In genomic region chr16:42676406-42677075, GRCm38 (mm10) we compare ENCODE assay signal across 12 mouse cellular contexts.
DNase-seq lines count a peak whose midpoint lies in the region; ATAC-seq and TF ChIP-seq lines count a peak whose summit lies in the region.
"Had no signal": no experiment of that assay in that cellular context is flagged by ENCODE, and none has a peak within 500 bp of the region (broad histone marks: within the 10 kb centered on the region; RNA-seq: fewer than 3 reads in every experiment).

No protein-coding gene starts in this region.

- no peaks in the 10 kb centered on the region for H3K9me3 ChIP-seq in lung, embryonic 15.5 days
- H3K9me3 ChIP-seq: forebrain, embryonic 13.5 days; limb, embryonic 13.5 days had no signal

- no peaks in the 10 kb centered on the region for H3K36me3 ChIP-seq in lung, embryonic 15.5 days
- no peaks in the 10 kb centered on the region; the same call in none of the 2 replicates for H3K36me3 ChIP-seq in heart, adult 2 months (ENCODE audit: control insufficient read depth, insufficient read depth, low read length)
- H3K36me3 ChIP-seq: limb, embryonic 13.5 days had no signal

- peak; percentile 39 for ATAC-seq in lung, embryonic 15.5 days (ENCODE audit: borderline replicate concordance, extremely low read depth, low FRiP score, low TSS enrichment)
- ATAC-seq in megakaryocyte-erythroid progenitor cell, adult 5-6 weeks (replicated peaks; ENCODE audit: low FRiP score, low TSS enrichment, poor library complexity, severe bottlenecking), result no peak
- ATAC-seq: forebrain, embryonic 13.5 days had no signal

- H3K79me2 ChIP-seq in heart, adult 2 months (replicated peaks; ENCODE audit: control insufficient read depth, insufficient read depth, low read length), result no peaks in the 10 kb centered on the region

- TF ChIP-seq EP300 in heart, adult 2 months (IDR thresholded peaks at IDR 0.05; ENCODE audit: insufficient read depth, low read depth, low read length), result no peak

- no peaks in the 10 kb centered on the region for H3K4me1 ChIP-seq in lung, embryonic 15.5 days
- H3K4me1 ChIP-seq in lung, adult 2 months (ENCODE audit: control insufficient read depth, insufficient read depth, low read length), result no peaks in the 10 kb centered on the region
- H3K4me1 ChIP-seq in heart, adult 2 months (ENCODE audit: control insufficient read depth, insufficient read depth, low read length), result peaks cover 5% of the 10 kb centered on the region
- H3K4me1 ChIP-seq: forebrain, embryonic 13.5 days; limb, embryonic 13.5 days had no signal

- H3K27ac ChIP-seq in lung, embryonic 15.5 days, result peak overlapping the region; percentile 60
- peak overlapping the region; percentile 40 for H3K27ac ChIP-seq in heart, adult 2 months
- H3K27ac ChIP-seq: forebrain, embryonic 13.5 days; limb, embryonic 13.5 days had no signal

- 54% methylated on average over 5 of the region's 5 CpGs for WGBS in lung, embryonic 15.5 days
- 42% methylated on average over 5 of the region's 5 CpGs for WGBS in lung, adult 2 months
- whole genome bisulfite sequencing in heart, adult 2 months, result 27% methylated on average over 5 of the region's 5 CpGs

- DNase-seq in lung, adult 2 months, result no peak
- no peak for DNase-seq in heart, adult 2 months
- peak; percentile 24 for DNase-seq in heart, postnatal 4 days
- DNase-seq in urinary bladder, postnatal 10 days (ENCODE audit: low spot score), result no peak
- no peak for DNase-seq in frontal cortex, postnatal 10 days (ENCODE audit: low spot score in 2 of 2)
- DNase-seq: cerebellum, adult 11 months; gastrocnemius, postnatal 25 days; thymus, postnatal 4 days had no signal

- no peak for TF ChIP-seq POLR2A in lung, adult 2 months (IDR thresholded peaks at IDR 0.05; ENCODE audit: borderline replicate concordance, extremely low read depth, low read depth, low read length)
- TF ChIP-seq POLR2A in heart, adult 2 months (IDR thresholded peaks at IDR 0.05; ENCODE audit: insufficient read depth, low read depth, low read length), result no peak

- no peak overlapping the region for H3K9ac ChIP-seq in lung, embryonic 15.5 days
- H3K9ac ChIP-seq in heart, adult 2 months (ENCODE audit: low read depth, low read length), result no peak overlapping the region
- H3K9ac ChIP-seq: forebrain, embryonic 13.5 days; limb, embryonic 13.5 days had no signal

- no peak overlapping the region for H3K4me3 ChIP-seq in lung, embryonic 15.5 days
- H3K4me3 ChIP-seq in lung, adult 2 months (replicated peaks; ENCODE audit: extremely low read depth, low read depth, low read length), result no peak overlapping the region
- no peak overlapping the region for H3K4me3 ChIP-seq in heart, adult 2 months
- H3K4me3 ChIP-seq: forebrain, embryonic 13.5 days; limb, embryonic 13.5 days had no signal

- no peaks in the 10 kb centered on the region for H3K27me3 ChIP-seq in lung, embryonic 15.5 days
- H3K27me3 ChIP-seq in heart, adult 2 months (ENCODE audit: control insufficient read depth, insufficient read depth, low read length), result no peaks in the 10 kb centered on the region
- H3K27me3 ChIP-seq: forebrain, embryonic 13.5 days; limb, embryonic 13.5 days had no signal

- intact Hi-C loops in heart, adult 2 months (cut with DNase I), result no loop called here

- H3K4me2 ChIP-seq in lung, embryonic 15.5 days, result no peak overlapping the region
- H3K4me2 ChIP-seq: forebrain, embryonic 13.5 days; limb, embryonic 13.5 days had no signal

- TF ChIP-seq CTCF in lung, adult 2 months (IDR thresholded peaks at IDR 0.05; ENCODE audit: insufficient read depth, low read length), result no peak
- no peak for TF ChIP-seq CTCF in heart, adult 2 months (IDR thresholded peaks at IDR 0.05)
